Mouse (Mus musculus): ENCODE results near the gene Rasa4. TPM values are rescaled to one million over a fixed set of nuclear protein-coding genes. Genes with fewer than 3 reads are reported as not detected.
"Not testable (repeated sequence)": the region's sequence is repeated elsewhere in the genome, so short reads cannot be mapped to it uniquely, and the experiment has no call there.

The Rasa4 gene
- total RNA-seq, 2 experiments from 2014 or later: 12.9 to 20.5 TPM

- not testable (repeated sequence) for DNase-seq
Measured at GRCm38 (mm10) chr5:136113546-136113945, 29.8 kb downstream of the Rasa4 start.

- DNase-seq: peak; percentile 97
Measured at GRCm38 (mm10) chr5:136115891-136116783, 32.4 kb downstream of the Rasa4 start, which contains the start of gene Polr2j. Polr2j (plus strand) TSS chr5:136116631.

GRCm38 (mm10) chr5:136116784-136117112, 33.0 kb downstream of the Rasa4 start:
- DNase-seq: no peak

- no peak for DNase-seq
Measured at GRCm38 (mm10) chr5:136122165-136122564, 38.4 kb downstream of the Rasa4 start.

- peak; percentile 95 for DNase-seq
Measured at GRCm38 (mm10) chr5:136135571-136136291, 52.0 kb downstream of the Rasa4 start, which contains the start of the genes Lrwd1 and Alkbh4. Lrwd1 (minus strand) TSS chr5:136136074. Alkbh4 (plus strand) TSS chr5:136136146.

GRCm38 (mm10) chr5:136136292-136136990, 52.7 kb downstream of the Rasa4 start:
- no peak for DNase-seq

GRCm38 (mm10) chr5:136137658-136138274, 54.0 kb downstream of the Rasa4 start:
- peak; percentile 60 for DNase-seq

- no peak for DNase-seq
Measured at GRCm38 (mm10) chr5:136139393-136139792, 55.7 kb downstream of the Rasa4 start.

GRCm38 (mm10) chr5:136140057-136140482, 56.4 kb downstream of the Rasa4 start:
- DNase-seq: no peak

GRCm38 (mm10) chr5:136142746-136143145, 59.0 kb downstream of the Rasa4 start:
- DNase-seq: no peak

- no peak for DNase-seq
Measured at GRCm38 (mm10) chr5:136143161-136143755, 59.5 kb downstream of the Rasa4 start.

- DNase-seq: no peak
Measured at GRCm38 (mm10) chr5:136144606-136145430, 61.1 kb downstream of the Rasa4 start.

GRCm38 (mm10) chr5:136146936-136147335, 63.2 kb downstream of the Rasa4 start:
- DNase-seq: no peak

GRCm38 (mm10) chr5:136147704-136148103, 64.0 kb downstream of the Rasa4 start:
- DNase-seq: no peak

GRCm38 (mm10) chr5:136149134-136149576, 65.4 kb downstream of the Rasa4 start:
- not testable (repeated sequence) for DNase-seq

- peak; percentile 43 for DNase-seq
Measured at GRCm38 (mm10) chr5:136152365-136152764, 68.6 kb downstream of the Rasa4 start.

- DNase-seq: no peak
Measured at GRCm38 (mm10) chr5:136155399-136155798, 71.7 kb downstream of the Rasa4 start.

GRCm38 (mm10) chr5:136160084-136160483, 76.4 kb downstream of the Rasa4 start:
- DNase-seq: peak; percentile 74
